Mouse (Mus musculus): Measurements from ENCODE around the gene Slc25a42. TPM values are rescaled to one million over a fixed set of nuclear protein-coding genes. Genes with fewer than 3 reads are reported as not detected.

The Slc25a42 gene
- total and polyA plus RNA-seq, 3 experiments: 0.63 to 3.0 (median 2.9) TPM

DNA sequence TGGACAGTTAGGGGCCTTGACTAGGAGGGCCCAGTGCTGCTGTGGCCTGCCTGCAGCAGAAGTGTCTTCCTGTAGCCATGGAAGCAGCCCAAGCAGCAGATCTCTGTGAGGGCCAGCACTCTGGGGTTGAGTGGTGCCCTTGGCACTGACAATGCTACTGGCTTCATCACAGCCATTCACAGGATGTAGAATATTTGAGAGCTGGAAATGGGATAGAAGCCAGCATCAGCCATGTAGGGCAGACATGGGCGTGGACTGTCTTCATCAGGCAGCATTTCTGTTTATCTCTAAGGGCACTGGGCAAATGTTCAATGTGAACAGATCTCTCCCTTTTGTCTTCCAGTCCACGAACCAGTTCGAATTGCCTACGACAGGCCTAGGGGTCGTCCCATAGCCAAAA is 46.5 kb upstream of the Slc25a42 start:
- Histone ChIP-seq H3K79me2 (replicated peaks; ENCODE audit: control insufficient read depth, extremely low read depth, insufficient read depth, poor library complexity, severe bottlenecking) (no peaks in the 10 kb centered on the region), H3K4me2 (ENCODE audit: insufficient read depth, low read depth, poor library complexity, severe bottlenecking) (no peak overlapping the region), H3K4me3 (replicated peaks in 1 of 3; ENCODE audit: low read depth in 2 of 3, low read length in 2 of 3, poor library complexity in 1 of 3) (no peak overlapping the region), H3K27me3 (replicated peaks) (no peaks in the 10 kb centered on the region), H3K4me1 (ENCODE audit: control insufficient read depth in 1 of 2, insufficient read depth in 2 of 2) (0 out of 4 replicates have a peak, but pooled peaks cover 0 to 2% of the 10 kb centered on the region in 2 experiments), H3K9me3 (replicated peaks; ENCODE audit: low read length) (no peaks in the 10 kb centered on the region), H3K27ac (ENCODE audit: insufficient read depth, low read depth) (no peak overlapping the region), H3K9ac (ENCODE audit: insufficient read depth, low read depth) (no peak overlapping the region), H3K36me3 (replicated peaks in 1 of 2; ENCODE audit: control insufficient read depth in 1 of 2, insufficient read depth in 1 of 2, low read length in 1 of 2) (peaks cover 86 to 98% of the 10 kb centered on the region in 2 experiments)
- dilution Hi-C loops (cut with MboI; ENCODE audit: extremely low pct_ligation_motif_present, extremely low pct_unique_long_range_greater_than_20kb, low sequenced_read_pairs) (no loop called here), in situ Hi-C loops (cut with MboI; ENCODE audit: low pct_ligation_motif_present, low pct_unique_long_range_greater_than_20kb, low sequenced_read_pairs) (no loop called here)
- no peak for DNase-seq (ENCODE audit: extremely low read depth)
- TF ChIP-seq ZNF384 (IDR thresholded peaks at IDR 0.05; ENCODE audit: low read depth, low read length): no peak
- TF ChIP-seq TBP (conservative IDR thresholded peaks at IDR 0.05; ENCODE audit: low read depth, low read length): no peak
- no peak for TF ChIP-seq EP300 (IDR thresholded peaks at IDR 0.05; ENCODE audit: low read length)
- no peak for TF ChIP-seq MAZ (IDR thresholded peaks at IDR 0.05; ENCODE audit: low read depth, low read length)
- no peak for TF ChIP-seq CHD1 (IDR thresholded peaks at IDR 0.05; ENCODE audit: low read depth, low read length)
- no peak for TF ChIP-seq POLR2A (IDR thresholded peaks at IDR 0.05; ENCODE audit: low read depth, low read length)
- no peak for TF ChIP-seq MYC (IDR thresholded peaks at IDR 0.05; ENCODE audit: low read depth, low read length)
- no peak for TF ChIP-seq PAX5 (IDR thresholded peaks at IDR 0.05; ENCODE audit: low read length)
- no peak for TF ChIP-seq MAX (IDR thresholded peaks at IDR 0.05; ENCODE audit: low read length)
- TF ChIP-seq RAD21 (IDR thresholded peaks at IDR 0.05; ENCODE audit: low read depth, low read length): no peak
- TF ChIP-seq BHLHE40 (IDR thresholded peaks at IDR 0.05; ENCODE audit: low read depth, low read length): no peak
- TF ChIP-seq JUND (conservative IDR thresholded peaks at IDR 0.05; ENCODE audit: low read depth, low read length): no peak
- no peak for TF ChIP-seq ZMIZ1 (IDR thresholded peaks at IDR 0.05; ENCODE audit: low read depth, low read length)
- no peak for TF ChIP-seq E2F4 (IDR thresholded peaks at IDR 0.05; ENCODE audit: insufficient replicate concordance, low read depth, low read length)
- TF ChIP-seq POLR2AphosphoS2 (IDR thresholded peaks at IDR 0.05; ENCODE audit: low read depth, low read length): no peak
- TF ChIP-seq ZKSCAN1 (IDR thresholded peaks at IDR 0.05; ENCODE audit: borderline replicate concordance, low read depth, low read length): no peak
- no peak for TF ChIP-seq ELF1 (IDR thresholded peaks at IDR 0.05; ENCODE audit: low read depth, low read length)

GRCm38 (mm10) chr8:70257456-70257855 is 45.4 kb upstream of the Slc25a42 start:
- no peak overlapping the region for H3K4me3 ChIP-seq (replicated peaks in 1 of 3; ENCODE audit: low read depth in 2 of 3, low read length in 2 of 3, poor library complexity in 1 of 3)
- H3K9ac ChIP-seq (ENCODE audit: insufficient read depth, low read depth): no peak overlapping the region
- in situ Hi-C loops (cut with MboI; ENCODE audit: low pct_ligation_motif_present, low pct_unique_long_range_greater_than_20kb, low sequenced_read_pairs) (no loop called here), dilution Hi-C loops (cut with MboI; ENCODE audit: extremely low pct_ligation_motif_present, extremely low pct_unique_long_range_greater_than_20kb, low sequenced_read_pairs) (no loop called here)
- H3K79me2 ChIP-seq (replicated peaks; ENCODE audit: control insufficient read depth, extremely low read depth, insufficient read depth, poor library complexity, severe bottlenecking): no peaks in the 10 kb centered on the region
- no peaks in the 10 kb centered on the region for H3K9me3 ChIP-seq (replicated peaks; ENCODE audit: low read length)
- H3K4me2 ChIP-seq (ENCODE audit: insufficient read depth, low read depth, poor library complexity, severe bottlenecking): no peak overlapping the region
- DNase-seq (ENCODE audit: extremely low read depth): no peak
- TF ChIP-seq POLR2AphosphoS2 (IDR thresholded peaks at IDR 0.05; ENCODE audit: low read depth, low read length): no peak
- no peak for TF ChIP-seq SMC3 (IDR thresholded peaks at IDR 0.05; ENCODE audit: low read depth, low read length)
- no peak for TF ChIP-seq RAD21 (IDR thresholded peaks at IDR 0.05; ENCODE audit: low read depth, low read length)
- 0 out of 4 replicates have a peak, but pooled peaks cover 0 to 2% of the 10 kb centered on the region in 2 experiments for H3K4me1 ChIP-seq (ENCODE audit: control insufficient read depth in 1 of 2, insufficient read depth in 2 of 2)
- H3K27me3 ChIP-seq (replicated peaks): no peaks in the 10 kb centered on the region
- H3K27ac ChIP-seq (ENCODE audit: insufficient read depth, low read depth): no peak overlapping the region
- H3K36me3 ChIP-seq (replicated peaks in 1 of 2; ENCODE audit: control insufficient read depth in 1 of 2, insufficient read depth in 1 of 2, low read length in 1 of 2): peaks cover 87 to 98% of the 10 kb centered on the region in 2 experiments

All from CH12.LX (cell line).